ENCODE assay signal across 28 mouse cellular contexts in genomic region chr15:52898107-52898506, GRCm38 (mm10).
DNase-seq lines count a peak whose midpoint lies in the region; ATAC-seq lines count a peak whose summit lies in the region.
"Had no signal": no experiment of that assay in that cellular context is flagged by ENCODE, and none has a peak within 500 bp of the region (broad histone marks: within the 10 kb centered on the region; RNA-seq: fewer than 3 reads in every experiment).

No protein-coding gene starts in this region.

- H3K27me3 ChIP-seq in heart, embryonic 16.5 days (ENCODE audit: control insufficient read depth, insufficient read depth, low read length): no peaks in the 10 kb centered on the region
- H3K27me3 ChIP-seq: embryonic facial prominence, embryonic 15.5 days; forebrain, embryonic 13.5 days; hindbrain, embryonic 12.5 days; intestine, embryonic 15.5 days; limb, embryonic 12.5 days; liver, embryonic 12.5 days; midbrain, embryonic 12.5 days; neural tube, embryonic 13.5 days had no signal

- no peak overlapping the region for H3K9ac ChIP-seq in heart, embryonic 16.5 days (ENCODE audit: low read length)
- H3K9ac ChIP-seq: embryonic facial prominence, embryonic 15.5 days; forebrain, embryonic 13.5 days; hindbrain, embryonic 12.5 days; intestine, embryonic 15.5 days; limb, embryonic 12.5 days; liver, embryonic 12.5 days; liver, postnatal 0 days; midbrain, embryonic 12.5 days; neural tube, embryonic 13.5 days had no signal

- H3K4me3 ChIP-seq in heart, embryonic 16.5 days (ENCODE audit: low read length): no peak overlapping the region
- H3K4me3 ChIP-seq: embryonic facial prominence, embryonic 10.5 days; embryonic facial prominence, embryonic 15.5 days; forebrain, embryonic 13.5 days; hindbrain, embryonic 12.5 days; intestine, embryonic 15.5 days; layer of hippocampus, adult 2 months; left cerebral cortex, adult 2 months; limb, embryonic 12.5 days; liver, embryonic 12.5 days; midbrain, embryonic 12.5 days; neural tube, embryonic 13.5 days had no signal

- intact Hi-C loops in heart, postnatal 36 days (cut with DNase I): no loop called here

- H3K4me1 ChIP-seq in heart, embryonic 16.5 days (ENCODE audit: control insufficient read depth, insufficient read depth, low read length): no peaks in the 10 kb centered on the region
- H3K4me1 ChIP-seq: embryonic facial prominence, embryonic 10.5 days; embryonic facial prominence, embryonic 15.5 days; hindbrain, embryonic 12.5 days; intestine, embryonic 15.5 days; limb, embryonic 12.5 days; liver, embryonic 12.5 days; midbrain, embryonic 12.5 days; neural tube, embryonic 13.5 days had no signal

- no peak overlapping the region for H3K4me2 ChIP-seq in heart, embryonic 16.5 days (ENCODE audit: low read depth, low read length)
- H3K4me2 ChIP-seq: embryonic facial prominence, embryonic 15.5 days; forebrain, embryonic 13.5 days; hindbrain, embryonic 12.5 days; intestine, embryonic 15.5 days; limb, embryonic 12.5 days; liver, embryonic 12.5 days; midbrain, embryonic 12.5 days; neural tube, embryonic 13.5 days had no signal

- no peaks in the 10 kb centered on the region for H3K36me3 ChIP-seq in heart, embryonic 16.5 days (ENCODE audit: control insufficient read depth, insufficient read depth)
- H3K36me3 ChIP-seq: embryonic facial prominence, embryonic 10.5 days; embryonic facial prominence, embryonic 15.5 days; hindbrain, embryonic 12.5 days; intestine, embryonic 15.5 days; limb, embryonic 12.5 days; liver, embryonic 12.5 days; midbrain, embryonic 12.5 days; neural tube, embryonic 13.5 days had no signal

- peak; percentile 61 to 70 for DNase-seq in cerebellum, postnatal 10 days
- no peak for DNase-seq in cerebellum, adult 18-20 months
- no peak for DNase-seq in heart, postnatal 36 days
- peak; percentile 29 for DNase-seq in ovary, adult 18-20 months (ENCODE audit: low spot score)
- DNase-seq in ovary, postnatal 14 days (ENCODE audit: low spot score): no peak
- peak; percentile 0 for DNase-seq in fibroblast of lung, adult 2 months (ENCODE audit: low read depth)
- DNase-seq: cerebellum, adult 9-11 months; gastrocnemius, postnatal 36 days; kidney, adult 2 months; liver, postnatal 0 days; lung, postnatal 36 days; right cerebral cortex, adult 18-20 months; spleen, adult 18-20 months; thymus, postnatal 14 days had no signal

- ATAC-seq in heart, embryonic 16.5 days (replicated peaks; ENCODE audit: extremely low read depth, insufficient read depth, low FRiP score): 0 out of 2 replicates have a peak, but pooled peaks have one; percentile 32
- ATAC-seq: CD4-positive, CD25-positive, alpha-beta regulatory T cell, adult 4 months; forebrain, embryonic 13.5 days; hindbrain, postnatal 0 days; intestine, embryonic 15.5 days; liver, embryonic 12.5 days; liver, postnatal 0 days had no signal

- no peaks in the 10 kb centered on the region for H3K9me3 ChIP-seq in heart, embryonic 16.5 days (replicated peaks; ENCODE audit: control insufficient read depth, low read length)
- H3K9me3 ChIP-seq: embryonic facial prominence, embryonic 10.5 days; embryonic facial prominence, embryonic 15.5 days; forebrain, embryonic 13.5 days; hindbrain, embryonic 12.5 days; intestine, embryonic 15.5 days; limb, embryonic 12.5 days; liver, embryonic 12.5 days; midbrain, embryonic 12.5 days; neural tube, embryonic 13.5 days had no signal

- no peak overlapping the region for H3K27ac ChIP-seq in heart, embryonic 16.5 days (ENCODE audit: low read length)
- H3K27ac ChIP-seq: embryonic facial prominence, embryonic 10.5 days; embryonic facial prominence, embryonic 15.5 days; forebrain, embryonic 13.5 days; hindbrain, embryonic 12.5 days; hindbrain, postnatal 0 days; intestine, embryonic 15.5 days; layer of hippocampus, adult 2 months; left cerebral cortex, adult 2 months; limb, embryonic 12.5 days; liver, embryonic 12.5 days; midbrain, embryonic 12.5 days; neural tube, embryonic 13.5 days had no signal

- WGBS in heart, embryonic 16.5 days: 27% methylated on average over 1 of the region's 1 CpGs

Comparison
In these comparisons a context has a peak if more than half of its experiments do, and no peak if none do; other contexts are left out.
1. DNase-seq: peak in cerebellum, postnatal 10 days (2 of 2), ovary, adult 18-20 months (single experiment) and fibroblast of lung, adult 2 months (single experiment); none in cerebellum, adult 18-20 months (0 of 2), heart, postnatal 36 days (0 of 2) and ovary, postnatal 14 days (single experiment).